Mouse (Mus musculus) cerebellum, adult 9-11 months (tissue): ENCODE measurements around the gene A1cf.

ENCODE experiments used
- DNase-seq: peaks from one replicate; pipeline ENCODE4 v3.0.0; 2022

A1cf gene

GRCm38 (mm10) chr19:31954267-31954666 lies 85.7 kb downstream of the A1cf start:
- no peak for DNase-seq

- DNase-seq = no peak
Observed at GRCm38 (mm10) chr19:31954696-31955095, 86.1 kb downstream of the A1cf start.

- DNase-seq = no peak
Observed at GRCm38 (mm10) chr19:31956359-31956758, 87.8 kb downstream of the A1cf start.

GRCm38 (mm10) chr19:31960434-31960833 lies 91.9 kb downstream of the A1cf start:
- DNase-seq = no peak

- no peak for DNase-seq
Observed at GRCm38 (mm10) chr19:31963147-31963546, 94.6 kb downstream of the A1cf start.

- DNase-seq = no peak
Observed at GRCm38 (mm10) chr19:31967933-31968532, 99.5 kb downstream of the A1cf start.

- no peak for DNase-seq
Observed at GRCm38 (mm10) chr19:31971405-31971804, 102.8 kb downstream of the A1cf start.

GRCm38 (mm10) chr19:31971998-31972397 lies 103.4 kb downstream of the A1cf start:
- DNase-seq = peak; percentile 46

GRCm38 (mm10) chr19:31975882-31976281 lies 107.3 kb downstream of the A1cf start:
- DNase-seq = no peak

- DNase-seq = no peak
Observed at GRCm38 (mm10) chr19:31991057-31991456, 122.5 kb downstream of the A1cf start.

- no peak for DNase-seq
Observed at GRCm38 (mm10) chr19:31996916-31997315, 128.4 kb downstream of the A1cf start.
